Mouse (Mus musculus): ENCODE data around the gene Bicral. TPM values are rescaled to one million over a fixed set of nuclear protein-coding genes. Genes with fewer than 3 reads are reported as not detected.

Gene Bicral
- polyA plus RNA-seq, 1 experiment from 2014 or later, result 2.6 TPM

DNA sequence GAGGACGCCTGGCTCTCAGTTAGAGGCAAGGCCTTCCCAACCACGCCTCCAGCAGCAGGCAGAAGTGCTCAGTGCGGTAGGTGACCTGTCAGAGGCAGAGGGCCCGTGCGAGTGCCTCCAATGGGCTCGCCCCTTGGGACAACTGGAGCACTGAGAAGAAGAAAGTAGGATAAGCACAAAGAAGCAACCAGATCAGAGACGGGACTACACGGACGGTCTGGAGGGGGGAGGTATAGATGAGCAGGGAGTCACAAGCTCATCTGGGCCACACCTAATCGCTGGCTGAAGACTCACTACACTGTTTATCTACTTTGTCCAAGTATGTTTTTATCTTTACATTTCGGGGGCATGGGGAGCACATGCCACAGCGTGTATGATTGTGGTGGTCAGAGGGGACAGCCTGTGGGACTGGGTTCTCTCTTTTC, 40.5 kb downstream of the Bicral start:
- peak; percentile 93 for ATAC-seq (ENCODE audit: insufficient read depth)
- Histone ChIP-seq H3K4me2 (peak overlapping the region; percentile 65), H3K36me3 (replicated peaks) (peaks cover 77% of the 10 kb centered on the region), H3K4me3 (replicated peaks) (peak overlapping the region; percentile 30), H3K27me3 (no peaks in the 10 kb centered on the region), H3K4me1 (replicated peaks) (peaks cover 51% of the 10 kb centered on the region), H3K9me3 (replicated peaks) (no peaks in the 10 kb centered on the region), H3K27ac (replicated peaks) (peak overlapping the region; percentile 83), H3K9ac (peak overlapping the region; percentile 37)
- 26% methylated on average over 12 of the region's 12 CpGs for WGBS (ENCODE audit: insufficient replicate concordance)

DNA sequence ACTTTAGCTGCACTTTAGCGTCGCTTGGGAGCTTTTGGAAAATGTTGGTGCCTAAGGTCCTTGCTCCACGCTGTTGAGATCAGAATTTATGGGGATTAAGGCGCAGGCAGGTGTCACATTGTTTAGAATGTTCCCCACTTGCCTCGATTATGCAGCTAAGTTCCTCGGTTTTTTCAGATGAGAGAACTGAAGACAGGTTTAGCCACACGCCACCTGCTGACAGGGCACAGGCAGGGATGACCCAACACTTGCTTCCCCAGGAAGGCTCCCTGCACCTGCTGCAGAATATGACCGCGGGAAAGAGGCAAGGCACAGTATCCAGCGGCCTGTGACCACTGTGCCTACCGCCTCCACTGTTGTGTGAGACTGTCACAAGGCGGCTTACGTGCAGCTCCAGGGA, 42.0 kb downstream of the Bicral start:
- Histone ChIP-seq H3K36me3 (replicated peaks) (peaks cover 80% of the 10 kb centered on the region), H3K4me1 (replicated peaks) (peaks cover 51% of the 10 kb centered on the region), H3K4me3 (replicated peaks) (no peak overlapping the region), H3K9ac (no peak overlapping the region), H3K9me3 (replicated peaks) (no peaks in the 10 kb centered on the region), H3K27me3 (no peaks in the 10 kb centered on the region), H3K27ac (replicated peaks) (0 out of 2 replicates have a peak overlapping the region, but pooled peaks have one; percentile 55), H3K4me2 (peak overlapping the region; percentile 10; the same call in 1 of the 2 replicates)
- 75% methylated on average over 13 of the region's 13 CpGs for WGBS (ENCODE audit: insufficient replicate concordance)
- ATAC-seq (ENCODE audit: insufficient read depth), result no peak

DNA sequence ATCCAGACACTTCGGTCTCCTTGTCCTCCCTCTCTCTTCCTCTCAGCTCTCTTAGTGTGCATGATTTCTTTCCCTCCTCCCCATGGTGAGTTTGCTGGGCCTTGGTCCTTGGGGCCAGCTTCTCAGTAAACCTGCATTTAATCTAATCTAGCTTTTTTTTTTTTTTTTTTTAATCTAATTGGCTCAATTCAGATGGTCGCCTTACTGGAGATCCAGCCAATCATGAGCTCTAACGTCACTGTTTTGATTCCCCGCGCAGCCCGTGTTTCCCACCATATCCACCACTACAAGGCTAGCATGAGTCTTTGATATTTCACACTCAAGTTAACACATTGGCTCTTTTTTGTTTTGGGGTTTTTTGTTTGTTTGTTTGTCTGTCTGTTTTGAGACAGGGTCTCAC, 43.8 kb downstream of the Bicral start:
- Histone ChIP-seq H3K4me3 (replicated peaks) (no peak overlapping the region), H3K9me3 (replicated peaks) (no peaks in the 10 kb centered on the region), H3K27me3 (no peaks in the 10 kb centered on the region), H3K9ac (no peak overlapping the region), H3K36me3 (replicated peaks) (peaks cover 74% of the 10 kb centered on the region), H3K4me1 (replicated peaks) (peaks cover 45% of the 10 kb centered on the region), H3K4me2 (no peak overlapping the region), H3K27ac (replicated peaks) (no peak overlapping the region)
- no peak for ATAC-seq (ENCODE audit: insufficient read depth)
- WGBS (ENCODE audit: insufficient replicate concordance), result 87% methylated on average over 6 of the region's 6 CpGs

DNA sequence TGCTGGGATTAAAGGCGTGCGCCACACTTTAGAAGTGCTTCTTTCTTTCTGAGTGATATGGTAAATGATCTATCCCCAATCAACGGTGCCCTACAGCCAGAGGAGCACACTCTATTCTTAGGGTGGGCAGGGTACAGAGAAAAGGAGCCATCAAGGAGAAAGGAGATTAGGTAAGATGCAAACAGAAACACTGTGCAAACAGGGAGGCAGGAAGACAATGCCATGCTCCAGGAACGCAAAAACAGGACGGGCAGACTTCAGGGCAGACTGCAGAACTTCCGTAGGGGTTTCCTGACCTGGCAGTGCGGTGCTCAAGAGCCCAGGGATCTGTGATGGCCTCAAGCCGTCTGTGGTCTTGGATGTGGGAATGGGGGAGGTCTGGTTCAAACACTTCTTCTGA, 44.6 kb downstream of the Bicral start:
- no peak overlapping the region for H3K9ac ChIP-seq
- 75% methylated on average over 8 of the region's 8 CpGs for WGBS (ENCODE audit: insufficient replicate concordance)
- ATAC-seq (ENCODE audit: insufficient read depth), result no peak

DNA sequence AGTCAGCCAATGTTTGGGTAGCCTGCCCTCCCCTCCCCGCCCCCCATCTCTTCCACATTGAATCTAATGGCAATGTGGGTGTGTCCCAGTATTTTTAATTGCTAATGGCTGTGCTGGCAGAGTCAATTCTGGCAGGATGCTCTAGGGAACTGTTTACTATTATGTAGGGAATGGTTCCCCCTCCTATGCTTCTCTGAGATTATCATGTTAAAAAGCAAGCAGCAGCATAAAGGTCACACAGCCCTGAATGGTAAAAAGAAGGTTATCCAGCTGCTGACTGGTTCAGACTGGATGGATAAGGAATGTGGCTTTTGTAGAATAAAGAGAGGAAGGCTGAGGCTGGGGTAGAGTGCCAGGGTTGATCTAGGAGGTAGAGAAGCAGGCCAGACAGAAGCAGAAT, 45.8 kb downstream of the Bicral start:
- 89% methylated on average over 1 of the region's 1 CpGs for WGBS (ENCODE audit: insufficient replicate concordance)
- Histone ChIP-seq H3K4me2 (no peak overlapping the region), H3K4me3 (replicated peaks) (no peak overlapping the region), H3K9ac (no peak overlapping the region), H3K9me3 (replicated peaks) (no peaks in the 10 kb centered on the region), H3K4me1 (replicated peaks) (peaks cover 25% of the 10 kb centered on the region), H3K36me3 (replicated peaks) (peaks cover 81% of the 10 kb centered on the region), H3K27ac (replicated peaks) (no peak overlapping the region), H3K27me3 (no peaks in the 10 kb centered on the region)
- no peak for ATAC-seq (ENCODE audit: insufficient read depth)

More for the DNA sequence above, 44.6 kb downstream of the Bicral start:
- peaks cover 75% of the 10 kb centered on the region for H3K36me3 ChIP-seq (replicated peaks)
- no peak overlapping the region for H3K4me3 ChIP-seq (replicated peaks)
- H3K27ac ChIP-seq (replicated peaks), result no peak overlapping the region
- H3K4me1 ChIP-seq (replicated peaks), result peaks cover 36% of the 10 kb centered on the region
- H3K27me3 ChIP-seq, result no peaks in the 10 kb centered on the region
- no peaks in the 10 kb centered on the region for H3K9me3 ChIP-seq (replicated peaks)
- no peak overlapping the region for H3K4me2 ChIP-seq

DNA sequence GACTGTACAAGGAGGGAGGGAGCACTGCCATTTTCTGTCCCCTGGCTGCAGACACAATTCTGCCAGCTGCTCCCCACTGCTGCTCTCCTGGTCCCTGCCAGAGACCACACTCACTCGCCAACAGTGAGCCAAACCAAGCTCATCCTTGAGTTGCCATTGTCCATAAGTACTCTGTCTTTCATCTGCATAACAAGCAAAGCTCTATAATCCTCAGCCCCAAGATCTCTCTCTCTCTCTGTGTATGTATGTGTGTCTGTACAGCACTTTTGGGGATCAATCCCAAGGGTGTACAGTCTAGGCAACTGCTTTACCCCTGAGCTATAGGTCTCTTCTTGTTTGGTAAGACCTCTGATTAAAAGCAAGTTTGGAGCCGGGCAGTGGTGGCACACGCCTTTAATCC, 47.6 kb downstream of the Bicral start:
- Histone ChIP-seq H3K9ac (no peak overlapping the region), H3K9me3 (replicated peaks) (no peaks in the 10 kb centered on the region), H3K36me3 (replicated peaks) (peaks cover 85% of the 10 kb centered on the region), H3K4me2 (no peak overlapping the region), H3K27me3 (no peaks in the 10 kb centered on the region), H3K27ac (replicated peaks) (no peak overlapping the region), H3K4me1 (replicated peaks) (peaks cover 7% of the 10 kb centered on the region), H3K4me3 (replicated peaks) (no peak overlapping the region)
- 76% methylated on average over 3 of the region's 3 CpGs for WGBS (ENCODE audit: insufficient replicate concordance)
- no peak for ATAC-seq (ENCODE audit: insufficient read depth)

DNA sequence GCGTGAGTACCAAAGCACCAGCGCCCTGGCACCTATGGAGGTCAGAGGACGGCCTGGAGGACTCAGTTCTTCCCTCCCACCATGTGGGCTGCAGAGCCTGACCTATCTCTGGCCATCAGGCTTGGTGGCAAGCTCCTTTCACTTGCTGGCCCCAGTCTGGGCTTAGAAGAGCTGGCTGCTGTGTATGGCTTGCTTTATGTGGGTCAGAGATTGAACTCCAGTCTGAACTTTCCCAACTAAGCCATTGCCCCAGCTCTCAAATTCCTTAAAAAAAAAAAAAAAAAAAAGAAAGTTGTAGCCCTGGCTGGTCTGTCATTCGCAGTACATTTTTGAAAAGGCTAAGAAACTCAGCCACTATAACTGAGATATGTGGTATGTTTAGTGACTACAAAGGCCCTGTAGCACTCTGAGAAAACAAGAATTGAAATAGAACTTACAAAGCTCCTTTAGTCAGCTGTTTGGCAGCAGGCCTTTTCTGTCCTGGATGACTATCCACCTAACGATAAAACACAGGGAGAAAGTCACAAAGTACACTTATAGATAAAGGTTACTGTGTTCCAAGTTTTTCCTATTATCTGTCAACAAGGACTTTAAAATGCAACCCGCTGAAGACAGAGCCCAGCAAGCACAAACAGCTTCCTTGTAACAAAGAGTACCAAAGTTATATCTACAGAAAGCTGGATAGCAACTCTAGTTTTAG, 49.0 kb downstream of the Bicral start:
- 76% methylated on average over 6 of the region's 6 CpGs for WGBS (ENCODE audit: insufficient replicate concordance)
- Histone ChIP-seq H3K4me2 (no peak overlapping the region), H3K4me3 (replicated peaks) (no peak overlapping the region), H3K27me3 (no peaks in the 10 kb centered on the region), H3K36me3 (replicated peaks) (peaks cover 85% of the 10 kb centered on the region), H3K9ac (no peak overlapping the region), H3K4me1 (replicated peaks) (no peaks in the 10 kb centered on the region), H3K27ac (replicated peaks) (no peak overlapping the region), H3K9me3 (replicated peaks) (no peaks in the 10 kb centered on the region)
- ATAC-seq (ENCODE audit: insufficient read depth), result no peak

DNA sequence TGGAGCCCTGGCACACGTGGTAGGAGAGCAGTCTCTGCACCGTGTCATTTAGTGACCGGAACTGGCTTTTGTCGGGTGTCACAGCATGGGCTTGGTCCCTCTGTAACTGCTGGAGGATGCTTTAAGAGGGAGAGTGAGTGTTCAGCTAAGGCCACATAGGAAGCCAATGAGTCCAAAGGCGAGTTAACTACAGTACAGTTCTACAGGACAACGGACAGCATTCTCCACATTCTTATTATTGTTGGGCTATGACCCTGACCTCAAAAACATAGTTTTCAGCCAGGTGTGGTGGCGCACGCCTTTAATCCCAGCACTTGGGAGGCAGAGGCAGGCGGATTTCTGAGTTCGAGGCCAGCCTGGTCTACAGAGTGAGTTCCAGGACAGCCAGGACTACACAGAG, 49.9 kb downstream of the Bicral start:
- H3K27me3 ChIP-seq, result no peaks in the 10 kb centered on the region
- H3K4me3 ChIP-seq (replicated peaks), result no peak overlapping the region
- no peak overlapping the region for H3K9ac ChIP-seq
- H3K4me2 ChIP-seq, result no peak overlapping the region
- H3K36me3 ChIP-seq (replicated peaks), result peaks cover 84% of the 10 kb centered on the region
- H3K9me3 ChIP-seq (replicated peaks), result no peaks in the 10 kb centered on the region
- H3K4me1 ChIP-seq (replicated peaks), result no peaks in the 10 kb centered on the region
- 82% methylated on average over 10 of the region's 10 CpGs for WGBS (ENCODE audit: insufficient replicate concordance)
- H3K27ac ChIP-seq (replicated peaks), result no peak overlapping the region
- ATAC-seq (ENCODE audit: insufficient read depth), result no peak

DNA sequence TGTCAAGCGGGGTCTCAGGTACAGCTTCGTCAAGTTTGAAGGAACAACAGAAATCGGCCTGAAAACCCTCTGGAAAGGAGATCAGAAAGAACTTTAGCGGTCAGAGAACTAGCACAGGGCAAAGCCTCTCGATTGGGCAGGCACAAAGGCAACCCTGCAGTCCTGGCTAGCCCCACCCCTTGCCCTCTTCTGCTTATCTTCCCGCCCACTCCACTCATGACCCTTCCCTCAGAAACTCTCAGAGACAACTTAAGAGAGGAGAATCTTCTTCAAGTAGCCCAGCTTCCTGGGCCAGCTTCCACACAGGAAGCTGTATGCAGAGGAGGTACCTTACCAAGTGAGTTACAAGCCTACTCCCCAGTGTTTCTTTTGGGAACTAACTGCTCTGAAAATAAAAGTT, 56.5 kb downstream of the Bicral start:
- Histone ChIP-seq H3K27ac (replicated peaks) (no peak overlapping the region), H3K27me3 (no peaks in the 10 kb centered on the region), H3K4me2 (no peak overlapping the region), H3K4me1 (replicated peaks) (peaks cover 8% of the 10 kb centered on the region), H3K9ac (no peak overlapping the region), H3K9me3 (replicated peaks) (no peaks in the 10 kb centered on the region), H3K4me3 (replicated peaks) (no peak overlapping the region), H3K36me3 (replicated peaks) (peaks cover 69% of the 10 kb centered on the region)
- 67% methylated on average over 6 of the region's 6 CpGs for WGBS (ENCODE audit: insufficient replicate concordance)
- ATAC-seq (ENCODE audit: insufficient read depth), result no peak

DNA sequence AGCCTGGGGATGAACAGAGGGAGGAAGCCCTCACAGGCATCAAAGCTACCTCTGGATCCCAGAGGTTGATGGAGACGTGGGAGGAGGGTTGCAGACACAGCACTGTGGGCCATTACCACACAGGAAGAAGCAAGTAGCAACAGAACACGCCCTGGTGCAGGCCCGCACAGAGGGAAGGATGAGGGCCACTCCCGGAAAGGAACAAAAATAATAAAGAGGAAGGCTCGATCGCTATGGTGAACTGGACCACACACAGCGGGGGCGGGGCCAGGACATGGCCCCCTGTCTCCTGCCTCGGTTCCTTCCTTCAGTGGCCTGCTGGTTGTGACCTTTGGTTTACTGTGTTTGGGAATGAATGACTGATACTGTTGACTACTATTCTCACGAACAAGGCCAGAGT, 58.6 kb downstream of the Bicral start:
- no peaks in the 10 kb centered on the region for H3K27me3 ChIP-seq

DNA sequence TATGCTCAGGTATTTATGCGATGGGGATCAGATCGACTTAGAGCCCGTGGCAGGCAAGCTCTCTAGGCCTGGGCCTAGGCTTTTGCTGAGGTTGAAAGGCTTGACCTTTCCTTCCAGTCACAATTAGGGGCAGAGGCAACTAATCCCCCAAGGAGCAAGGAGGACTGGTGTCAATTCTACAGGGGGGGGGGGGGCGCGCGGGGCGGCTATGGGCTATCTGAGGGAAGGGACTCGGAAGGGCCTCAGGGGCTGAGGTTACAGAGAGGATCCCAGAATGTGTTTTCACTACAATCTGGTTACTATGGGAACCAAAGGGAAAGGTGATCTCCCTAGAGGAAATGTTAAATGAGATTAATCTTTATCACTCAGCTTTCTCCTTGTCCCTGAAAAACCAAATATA, 60.9 kb downstream of the Bicral start:
- Histone ChIP-seq H3K4me3 (replicated peaks) (no peak overlapping the region), H3K4me2 (no peak overlapping the region), H3K27me3 (no peaks in the 10 kb centered on the region), H3K27ac (replicated peaks) (no peak overlapping the region), H3K4me1 (replicated peaks) (peaks cover 16% of the 10 kb centered on the region), H3K36me3 (replicated peaks) (peaks cover 40% of the 10 kb centered on the region), H3K9ac (no peak overlapping the region), H3K9me3 (replicated peaks) (no peaks in the 10 kb centered on the region)
- ATAC-seq (ENCODE audit: insufficient read depth), result no peak
- WGBS (ENCODE audit: insufficient replicate concordance), result 72% methylated on average over 8 of the region's 8 CpGs

More for the DNA sequence above, 58.6 kb downstream of the Bicral start:
- Histone ChIP-seq H3K9me3 (replicated peaks) (no peaks in the 10 kb centered on the region), H3K27ac (replicated peaks) (no peak overlapping the region), H3K4me1 (replicated peaks) (peaks cover 8% of the 10 kb centered on the region), H3K4me2 (no peak overlapping the region), H3K4me3 (replicated peaks) (no peak overlapping the region), H3K9ac (no peak overlapping the region), H3K36me3 (replicated peaks) (peaks cover 51% of the 10 kb centered on the region)
- no peak for ATAC-seq (ENCODE audit: insufficient read depth)
- 61% methylated on average over 10 of the region's 10 CpGs for WGBS (ENCODE audit: insufficient replicate concordance)

DNA sequence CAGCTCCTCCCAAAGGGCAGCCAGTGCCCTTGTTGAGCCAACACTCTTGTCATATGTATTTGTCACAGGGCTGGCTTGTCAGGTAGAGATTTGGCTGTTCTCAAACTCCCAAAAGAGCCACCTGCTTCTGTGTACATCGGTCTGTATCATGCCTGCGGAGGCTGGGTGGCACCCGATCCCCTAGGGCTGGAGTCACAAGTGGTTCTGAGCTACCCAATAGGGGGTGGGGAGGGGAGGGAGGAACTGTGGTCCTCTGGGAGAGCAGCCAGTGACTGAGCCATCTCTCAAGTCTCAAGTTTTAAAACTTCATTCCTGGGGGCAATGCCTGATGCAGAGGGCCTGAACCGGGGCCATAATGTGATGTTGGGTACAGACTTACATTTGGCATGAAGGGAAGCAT, 61.5 kb downstream of the Bicral start:
- 83% methylated on average over 4 of the region's 4 CpGs for WGBS (ENCODE audit: insufficient replicate concordance)
- Histone ChIP-seq H3K4me2 (no peak overlapping the region), H3K4me1 (replicated peaks) (peaks cover 11% of the 10 kb centered on the region), H3K27me3 (no peaks in the 10 kb centered on the region), H3K9ac (no peak overlapping the region), H3K27ac (replicated peaks) (no peak overlapping the region), H3K4me3 (replicated peaks) (no peak overlapping the region), H3K9me3 (replicated peaks) (no peaks in the 10 kb centered on the region), H3K36me3 (replicated peaks) (peaks cover 33% of the 10 kb centered on the region)
- no peak for ATAC-seq (ENCODE audit: insufficient read depth)

Data from liver, embryonic 15.5 days (tissue).